In genomic region chr1:156909265-156909664, GRCm38 (mm10) we compare ENCODE assay signal across 23 mouse cellular contexts. TPM values are rescaled to one million over a fixed set of nuclear protein-coding genes. Genes with fewer than 3 reads are reported as not detected.
DNase-seq lines count a peak whose midpoint lies in the region; ATAC-seq and TF ChIP-seq lines count a peak whose summit lies in the region.
"Had no signal": no experiment of that assay in that cellular context is flagged by ENCODE, and none has a peak within 500 bp of the region (broad histone marks: within the 10 kb centered on the region; RNA-seq: fewer than 3 reads in every experiment).

No protein-coding gene starts in this region.

- H3K9ac ChIP-seq in liver, embryonic 12.5 days, result no peak overlapping the region
- H3K9ac ChIP-seq in liver, embryonic 11.5 days (ENCODE audit: low read depth, low read length), result no peak overlapping the region
- H3K9ac ChIP-seq in midbrain, embryonic 16.5 days (ENCODE audit: low read depth, low read length), result no peak overlapping the region
- H3K9ac ChIP-seq in midbrain, embryonic 11.5 days (ENCODE audit: low read length), result no peak overlapping the region
- no peak overlapping the region for H3K9ac ChIP-seq in liver, embryonic 15.5 days
- H3K9ac ChIP-seq: embryonic facial prominence, embryonic 13.5 days; forebrain, embryonic 12.5 days; forebrain, embryonic 15.5 days; hindbrain, embryonic 12.5 days; hindbrain, embryonic 15.5 days had no signal

- H3K27me3 ChIP-seq in liver, embryonic 12.5 days (replicated peaks), result no peaks in the 10 kb centered on the region
- H3K27me3 ChIP-seq in liver, embryonic 11.5 days (replicated peaks; ENCODE audit: control insufficient read depth, insufficient read depth, low read length), result no peaks in the 10 kb centered on the region
- H3K27me3 ChIP-seq in midbrain, embryonic 16.5 days (ENCODE audit: control insufficient read depth, insufficient read depth, low read depth, low read length), result no peaks in the 10 kb centered on the region
- H3K27me3 ChIP-seq in midbrain, embryonic 11.5 days (ENCODE audit: control insufficient read depth, insufficient read depth, low read length), result no peaks in the 10 kb centered on the region
- H3K27me3 ChIP-seq in liver, embryonic 15.5 days, result no peaks in the 10 kb centered on the region
- H3K27me3 ChIP-seq in small intestine, adult 2 months (ENCODE audit: control insufficient read depth, insufficient read depth, low read length), result no peaks in the 10 kb centered on the region
- H3K27me3 ChIP-seq: embryonic facial prominence, embryonic 13.5 days; forebrain, embryonic 12.5 days; forebrain, embryonic 15.5 days; hindbrain, embryonic 12.5 days; hindbrain, embryonic 15.5 days; Patski had no signal

- no peak for TF ChIP-seq POLR2A in small intestine, adult 2 months (IDR thresholded peaks at IDR 0.05; ENCODE audit: low read depth, low read length)

- H3K27ac ChIP-seq in liver, embryonic 12.5 days, result no peak overlapping the region
- H3K27ac ChIP-seq in liver, embryonic 11.5 days (ENCODE audit: low read depth, low read length), result no peak overlapping the region
- no peak overlapping the region for H3K27ac ChIP-seq in midbrain, embryonic 16.5 days (ENCODE audit: low read length)
- no peak overlapping the region for H3K27ac ChIP-seq in midbrain, embryonic 11.5 days (ENCODE audit: low read depth, low read length)
- H3K27ac ChIP-seq in liver, embryonic 15.5 days (replicated peaks), result no peak overlapping the region
- H3K27ac ChIP-seq in small intestine, adult 2 months (ENCODE audit: insufficient read depth, low read depth, low read length), result peak overlapping the region; percentile 30; the same call in 1 of the 2 replicates
- H3K27ac ChIP-seq: embryonic facial prominence, embryonic 10.5 days; embryonic facial prominence, embryonic 13.5 days; forebrain, embryonic 12.5 days; forebrain, embryonic 15.5 days; hindbrain, embryonic 12.5 days; hindbrain, embryonic 15.5 days had no signal

- DNase-seq in liver, embryonic 11.5 days (ENCODE audit: low spot score), result no peak
- no peak for DNase-seq in midbrain, embryonic 11.5 days (ENCODE audit: low spot score, missing footprints)
- no peak for DNase-seq in lung, postnatal 10 days
- DNase-seq in spleen, adult 18-20 months, result no peak
- DNase-seq: adrenal gland, postnatal 10 days; adrenal gland, postnatal 36 days; cerebellum, adult 18-20 months; cerebellum, postnatal 14 days; gastrocnemius, postnatal 36 days; heart, adult 11 months had no signal

- no peaks in the 10 kb centered on the region for H3K9me3 ChIP-seq in liver, embryonic 12.5 days (replicated peaks)
- no peaks in the 10 kb centered on the region for H3K9me3 ChIP-seq in liver, embryonic 11.5 days (ENCODE audit: control insufficient read depth, low read length)
- H3K9me3 ChIP-seq in midbrain, embryonic 16.5 days (replicated peaks; ENCODE audit: control insufficient read depth, low read length, poor library complexity, severe bottlenecking), result no peaks in the 10 kb centered on the region
- H3K9me3 ChIP-seq in midbrain, embryonic 11.5 days (ENCODE audit: control insufficient read depth, low read length), result no peaks in the 10 kb centered on the region
- H3K9me3 ChIP-seq in liver, embryonic 15.5 days (replicated peaks), result no peaks in the 10 kb centered on the region
- H3K9me3 ChIP-seq: embryonic facial prominence, embryonic 10.5 days; embryonic facial prominence, embryonic 13.5 days; forebrain, embryonic 12.5 days; forebrain, embryonic 15.5 days; hindbrain, embryonic 12.5 days; hindbrain, embryonic 15.5 days had no signal

- TF ChIP-seq CTCF in small intestine, adult 2 months (IDR thresholded peaks at IDR 0.05; ENCODE audit: extremely low read depth, insufficient read length, insufficient replicate concordance, low read depth, low read length), result no peak

- peaks cover 9% of the 10 kb centered on the region; the same call in 1 of the 2 replicates for H3K36me3 ChIP-seq in liver, embryonic 12.5 days
- no peaks in the 10 kb centered on the region for H3K36me3 ChIP-seq in liver, embryonic 11.5 days (ENCODE audit: control insufficient read depth, insufficient read depth, low read length)
- H3K36me3 ChIP-seq in midbrain, embryonic 16.5 days (ENCODE audit: control insufficient read depth, insufficient read depth, low read length), result no peaks in the 10 kb centered on the region
- H3K36me3 ChIP-seq in midbrain, embryonic 11.5 days (ENCODE audit: control insufficient read depth, insufficient read depth, low read length), result no peaks in the 10 kb centered on the region
- H3K36me3 ChIP-seq in liver, embryonic 15.5 days (replicated peaks), result no peaks in the 10 kb centered on the region; the same call in 1 of the 2 replicates
- peaks cover 9% of the 10 kb centered on the region for H3K36me3 ChIP-seq in small intestine, adult 2 months (ENCODE audit: control insufficient read depth, insufficient read depth, low read length)

- H3K4me2 ChIP-seq in liver, embryonic 12.5 days, result no peak overlapping the region
- no peak overlapping the region for H3K4me2 ChIP-seq in liver, embryonic 11.5 days
- no peak overlapping the region for H3K4me2 ChIP-seq in midbrain, embryonic 16.5 days (ENCODE audit: low read length)
- no peak overlapping the region for H3K4me2 ChIP-seq in midbrain, embryonic 11.5 days
- no peak overlapping the region for H3K4me2 ChIP-seq in liver, embryonic 15.5 days
- H3K4me2 ChIP-seq: embryonic facial prominence, embryonic 13.5 days; forebrain, embryonic 12.5 days; forebrain, embryonic 15.5 days; heart, embryonic 11.5 days; hindbrain, embryonic 12.5 days; hindbrain, embryonic 15.5 days had no signal

- H3K4me3 ChIP-seq in liver, embryonic 12.5 days, result no peak overlapping the region
- no peak overlapping the region for H3K4me3 ChIP-seq in liver, embryonic 11.5 days (ENCODE audit: low read depth, low read length)
- H3K4me3 ChIP-seq in midbrain, embryonic 16.5 days (ENCODE audit: low read depth, low read length), result no peak overlapping the region
- H3K4me3 ChIP-seq in midbrain, embryonic 11.5 days (ENCODE audit: low read depth, low read length), result no peak overlapping the region
- no peak overlapping the region for H3K4me3 ChIP-seq in liver, embryonic 15.5 days (replicated peaks)
- H3K4me3 ChIP-seq in small intestine, adult 2 months (ENCODE audit: low read depth, low read length), result no peak overlapping the region
- H3K4me3 ChIP-seq: embryonic facial prominence, embryonic 10.5 days; embryonic facial prominence, embryonic 13.5 days; erythroblast, embryonic 14.5 days; forebrain, embryonic 12.5 days; forebrain, embryonic 15.5 days; hindbrain, embryonic 12.5 days; hindbrain, embryonic 15.5 days had no signal

- ATAC-seq in liver, embryonic 12.5 days, result peak; percentile 81
- ATAC-seq in liver, embryonic 11.5 days (replicated peaks; ENCODE audit: low FRiP score), result no peak; the same call in 1 of the 2 replicates
- ATAC-seq in midbrain, embryonic 16.5 days, result 0 out of 2 replicates have a peak, but pooled peaks have one; percentile 32
- no peak for ATAC-seq in midbrain, embryonic 11.5 days (ENCODE audit: low FRiP score)
- ATAC-seq in liver, embryonic 15.5 days (ENCODE audit: insufficient read depth), result peak; percentile 57; the same call in 1 of the 2 replicates
- ATAC-seq: forebrain, embryonic 15.5 days; Patski had no signal

- WGBS in liver, embryonic 12.5 days (ENCODE audit: insufficient replicate concordance), result 66% methylated on average over 4 of the region's 4 CpGs
- 79% methylated on average over 4 of the region's 4 CpGs for WGBS in liver, embryonic 11.5 days
- 91% methylated on average over 4 of the region's 4 CpGs for WGBS in midbrain, embryonic 16.5 days
- WGBS in midbrain, embryonic 11.5 days, result 91% methylated on average over 4 of the region's 4 CpGs
- 64% methylated on average over 4 of the region's 4 CpGs for WGBS in liver, embryonic 15.5 days (ENCODE audit: insufficient replicate concordance)
- WGBS in small intestine, adult 2 months, result 70% methylated on average over 4 of the region's 4 CpGs

- H3K4me1 ChIP-seq in liver, embryonic 12.5 days, result peaks cover 13% of the 10 kb centered on the region
- H3K4me1 ChIP-seq in liver, embryonic 11.5 days (replicated peaks; ENCODE audit: control insufficient read depth, insufficient read depth, low read length), result peaks cover 4% of the 10 kb centered on the region
- no peaks in the 10 kb centered on the region; the same call in 1 of the 2 replicates for H3K4me1 ChIP-seq in midbrain, embryonic 16.5 days (ENCODE audit: control insufficient read depth, insufficient read depth, low read length)
- H3K4me1 ChIP-seq in midbrain, embryonic 11.5 days (ENCODE audit: control insufficient read depth, insufficient read depth, low read length), result no peaks in the 10 kb centered on the region
- peaks cover 4% of the 10 kb centered on the region for H3K4me1 ChIP-seq in liver, embryonic 15.5 days (replicated peaks)
- peaks cover 8% of the 10 kb centered on the region; the same call in 1 of the 2 replicates for H3K4me1 ChIP-seq in small intestine, adult 2 months (ENCODE audit: control insufficient read depth, insufficient read depth, insufficient read length, low read length)
- H3K4me1 ChIP-seq: forebrain, embryonic 12.5 days; forebrain, embryonic 15.5 days; hindbrain, embryonic 12.5 days; hindbrain, embryonic 15.5 days had no signal

RNA-seq across cellular contexts. Expression of gene Ralgps2, which starts 30.2 kb away (rescaled TPM):
- 25.6 and 26.8 TPM in 2 replicates for polyA plus RNA-seq in liver, embryonic 12.5 days (2016; fragmentation: Nextera tagmentation; extraction: Ambion mirVana)
- 33.6 and 38.6 TPM in 2 replicates for polyA plus RNA-seq in liver, embryonic 11.5 days (2014; fragmentation: Nextera tagmentation; extraction: Ambion mirVana)
- 78.1 and 99.7 TPM in 2 replicates for polyA plus RNA-seq in midbrain, embryonic 16.5 days (2015; fragmentation: Nextera tagmentation; extraction: Ambion mirVana)
- polyA plus RNA-seq in midbrain, embryonic 11.5 days (2014; fragmentation: Nextera tagmentation; extraction: Ambion mirVana), result 85.1 and 91.9 TPM in 2 replicates
- polyA plus RNA-seq in liver, embryonic 15.5 days (2015; fragmentation: Nextera tagmentation; extraction: Ambion mirVana), result 12.1 and 14.7 TPM in 2 replicates
- polyA plus RNA-seq in small intestine, adult 2 months (2012; rRNA removed), result 6.5 and 21.6 TPM in 2 replicates

Comparison
In these comparisons a context has a peak if more than half of its experiments do, and no peak if none do; other contexts are left out.
1. ATAC-seq: peak in liver, embryonic 12.5 days (single experiment), midbrain, embryonic 16.5 days (single experiment) and liver, embryonic 15.5 days (single experiment); none in liver, embryonic 11.5 days (single experiment) and midbrain, embryonic 11.5 days (single experiment).